12 mouse cellular contexts compared by ENCODE assay signal in genomic region chr3:93052826-93053474, GRCm38 (mm10). TPM values are rescaled to one million over a fixed set of nuclear protein-coding genes. Genes with fewer than 3 reads are reported as not detected.
DNase-seq lines count a peak whose midpoint lies in the region; ATAC-seq and TF ChIP-seq lines count a peak whose summit lies in the region.
"Had no signal": no experiment of that assay in that cellular context is flagged by ENCODE, and none has a peak within 500 bp of the region (broad histone marks: within the 10 kb centered on the region; RNA-seq: fewer than 3 reads in every experiment).

No protein-coding gene starts in this region.

- no peaks in the 10 kb centered on the region for H3K4me1 ChIP-seq in kidney, postnatal 0 days (replicated peaks; ENCODE audit: insufficient read depth, low read length)
- H3K4me1 ChIP-seq in embryonic facial prominence, embryonic 11.5 days (ENCODE audit: control insufficient read depth, insufficient read depth, low read length): no peaks in the 10 kb centered on the region
- H3K4me1 ChIP-seq: neural tube, embryonic 13.5 days had no signal

- WGBS in kidney, postnatal 0 days: 54% methylated on average over 10 of the region's 10 CpGs
- WGBS in embryonic facial prominence, embryonic 11.5 days: 53% methylated on average over 10 of the region's 10 CpGs

- peak; percentile 58 for TF ChIP-seq CTCF in kidney, postnatal 0 days (IDR thresholded peaks at IDR 0.05; ENCODE audit: low read depth)

- no peaks in the 10 kb centered on the region for H3K9me3 ChIP-seq in kidney, postnatal 0 days (replicated peaks; ENCODE audit: low read length)
- H3K9me3 ChIP-seq in embryonic facial prominence, embryonic 11.5 days (replicated peaks; ENCODE audit: control insufficient read depth, low read length): no peaks in the 10 kb centered on the region
- H3K9me3 ChIP-seq: neural tube, embryonic 13.5 days had no signal

- no peak overlapping the region for H3K9ac ChIP-seq in kidney, postnatal 0 days (ENCODE audit: low read depth, low read length)
- H3K9ac ChIP-seq in embryonic facial prominence, embryonic 11.5 days (replicated peaks; ENCODE audit: low read length): no peak overlapping the region
- H3K9ac ChIP-seq: neural tube, embryonic 13.5 days had no signal

- no peak overlapping the region for H3K4me2 ChIP-seq in kidney, postnatal 0 days (ENCODE audit: low read length)
- no peak overlapping the region for H3K4me2 ChIP-seq in embryonic facial prominence, embryonic 11.5 days (ENCODE audit: low read depth, low read length)
- H3K4me2 ChIP-seq: neural tube, embryonic 13.5 days had no signal

- no peak overlapping the region for H3K27ac ChIP-seq in kidney, postnatal 0 days
- no peak overlapping the region for H3K27ac ChIP-seq in embryonic facial prominence, embryonic 11.5 days (replicated peaks; ENCODE audit: low read depth, low read length)
- H3K27ac ChIP-seq: neural tube, embryonic 13.5 days had no signal

- no peak for ATAC-seq in CD4-positive, CD25-positive, alpha-beta regulatory T cell, adult 4 months
- ATAC-seq in kidney, postnatal 0 days (replicated peaks; ENCODE audit: low FRiP score, low read depth): no peak; the same call in 1 of the 2 replicates
- ATAC-seq in embryonic facial prominence, embryonic 11.5 days (replicated peaks; ENCODE audit: insufficient number of reproducible peaks, low FRiP score, low TSS enrichment, low read depth): no peak
- ATAC-seq in erythroblast, adult 5-6 weeks (replicated peaks; ENCODE audit: low FRiP score, poor library complexity, severe bottlenecking): no peak

- no peaks in the 10 kb centered on the region for H3K36me3 ChIP-seq in kidney, postnatal 0 days (ENCODE audit: insufficient read depth, low read length)
- no peaks in the 10 kb centered on the region for H3K36me3 ChIP-seq in embryonic facial prominence, embryonic 11.5 days (replicated peaks; ENCODE audit: control insufficient read depth, insufficient read depth, low read depth, low read length)
- H3K36me3 ChIP-seq: neural tube, embryonic 13.5 days had no signal

- H3K4me3 ChIP-seq in kidney, postnatal 0 days (replicated peaks; ENCODE audit: low read depth, low read length): no peak overlapping the region
- no peak overlapping the region for H3K4me3 ChIP-seq in embryonic facial prominence, embryonic 11.5 days (ENCODE audit: low read depth, low read length)
- H3K4me3 ChIP-seq: neural tube, embryonic 13.5 days had no signal

- peak; percentile 2 for DNase-seq in CD4-positive, CD25-positive, alpha-beta regulatory T cell, adult 2 months (ENCODE audit: low read depth, low spot score)
- no peak for DNase-seq in kidney, postnatal 0 days (ENCODE audit: low spot score)
- no peak for DNase-seq in kidney, adult 11 months
- peak; percentile 68 for DNase-seq in ES-CJ7 (ENCODE audit: low read depth, low spot score)
- DNase-seq in embryonic facial prominence, embryonic 11.5 days (ENCODE audit: low spot score): peak; percentile 46
- DNase-seq in layer of hippocampus, adult 9-11 months: no peak
- DNase-seq: cerebellum, adult 8-10 months; gastrocnemius, postnatal 25 days had no signal

- no peaks in the 10 kb centered on the region for H3K27me3 ChIP-seq in kidney, postnatal 0 days (ENCODE audit: insufficient read depth, low read length)
- H3K27me3 ChIP-seq in embryonic facial prominence, embryonic 11.5 days (ENCODE audit: control insufficient read depth, insufficient read depth, low read length): no peaks in the 10 kb centered on the region
- H3K27me3 ChIP-seq: neural tube, embryonic 13.5 days had no signal

RNA-seq across cellular contexts. Expression of gene Gm4858, which starts 15.7 kb away (rescaled TPM):
- polyA plus RNA-seq in CD4-positive, CD25-positive, alpha-beta regulatory T cell, adult 4 months (2017; shearing (Covaris generic)): under 1 TPM in 1 of 2 experiments, not detected in 1; 0.19 TPM
- not detected in 2 replicates for polyA plus RNA-seq in kidney, postnatal 0 days (2015; fragmentation: Nextera tagmentation; extraction: Ambion mirVana)
- not detected in 2 replicates for polyA plus RNA-seq in embryonic facial prominence, embryonic 11.5 days (2014; fragmentation: Nextera tagmentation; extraction: Ambion mirVana)
- total RNA-seq in erythroblast, adult 5-6 weeks (2015; ENCODE audit: low replicate concordance): not detected in 2 replicates
- not detected in 2 replicates for total RNA-seq in erythroblast, adult 5-6 weeks (2017; ENCODE audit: low replicate concordance)
- total RNA-seq: gastrocnemius, postnatal 25 days; left cerebral cortex, adult 18-20 months had no signal
- polyA plus RNA-seq: neural tube, embryonic 13.5 days had no signal

RNA-seq across cellular contexts. Expression of gene Lce1m, which starts 34.1 kb away (rescaled TPM):
- not detected for polyA plus RNA-seq in CD4-positive, CD25-positive, alpha-beta regulatory T cell, adult 4 months (2017; shearing (Covaris generic))
- 0.13 TPM in 1 of 2 replicates, not detected in the other for polyA plus RNA-seq in kidney, postnatal 0 days (2015; fragmentation: Nextera tagmentation; extraction: Ambion mirVana)
- polyA plus RNA-seq in embryonic facial prominence, embryonic 11.5 days (2014; fragmentation: Nextera tagmentation; extraction: Ambion mirVana): not detected in 2 replicates
- not detected in 2 replicates for total RNA-seq in erythroblast, adult 5-6 weeks (2015; ENCODE audit: low replicate concordance)
- total RNA-seq in erythroblast, adult 5-6 weeks (2017; ENCODE audit: low replicate concordance): not detected in 2 replicates
- total RNA-seq: gastrocnemius, postnatal 25 days; left cerebral cortex, adult 18-20 months had no signal
- polyA plus RNA-seq: neural tube, embryonic 13.5 days had no signal

RNA-seq across cellular contexts. Expression of gene Crct1, which starts 37.5 kb away (rescaled TPM):
- polyA plus RNA-seq in CD4-positive, CD25-positive, alpha-beta regulatory T cell, adult 4 months (2017; shearing (Covaris generic)): not detected
- polyA plus RNA-seq in kidney, postnatal 0 days (2015; fragmentation: Nextera tagmentation; extraction: Ambion mirVana): 0.45 and 0.52 TPM in 2 replicates
- polyA plus RNA-seq in embryonic facial prominence, embryonic 11.5 days (2014; fragmentation: Nextera tagmentation; extraction: Ambion mirVana): 0.70 TPM in 1 of 2 replicates, not detected in the other
- total RNA-seq in erythroblast, adult 5-6 weeks (2015; ENCODE audit: low replicate concordance): not detected in 2 replicates
- not detected in 2 replicates for total RNA-seq in erythroblast, adult 5-6 weeks (2017; ENCODE audit: low replicate concordance)
- total RNA-seq: gastrocnemius, postnatal 25 days; left cerebral cortex, adult 18-20 months had no signal
- polyA plus RNA-seq: neural tube, embryonic 13.5 days had no signal

Comparison
In these comparisons a context has a peak if more than half of its experiments do, and no peak if none do; other contexts are left out.
1. DNase-seq: peak in CD4-positive, CD25-positive, alpha-beta regulatory T cell, adult 2 months (single experiment), ES-CJ7 (single experiment) and embryonic facial prominence, embryonic 11.5 days (single experiment); none in kidney, postnatal 0 days (single experiment), kidney, adult 11 months (single experiment) and layer of hippocampus, adult 9-11 months (single experiment).